Mouse (Mus musculus): ENCODE results near the gene Srsf6. TPM values are rescaled to one million over a fixed set of nuclear protein-coding genes. Genes with fewer than 3 reads are reported as not detected.

Srsf6 gene
- polyA plus RNA-seq, 1 experiment from 2014 or later, result 150 TPM

- Histone ChIP-seq H3K9me3 (replicated peaks; ENCODE audit: control insufficient read depth, low read length) (no peaks in the 10 kb centered on the region), H3K27ac (ENCODE audit: low read length) (no peak overlapping the region), H3K4me1 (ENCODE audit: control insufficient read depth, insufficient read depth, low read length) (no peaks in the 10 kb centered on the region), H3K4me2 (ENCODE audit: low read depth, low read length) (no peak overlapping the region), H3K9ac (ENCODE audit: low read length) (no peak overlapping the region), H3K4me3 (replicated peaks; ENCODE audit: low read length) (no peak overlapping the region), H3K27me3 (ENCODE audit: control insufficient read depth, insufficient read depth, low read length) (no peaks in the 10 kb centered on the region), H3K36me3 (ENCODE audit: control insufficient read depth, insufficient read depth, low read length) (no peaks in the 10 kb centered on the region)
- no peak for ATAC-seq (ENCODE audit: insufficient read depth, low FRiP score)
- 46% methylated on average over 2 of the region's 2 CpGs for WGBS
Observed at GRCm38 (mm10) chr2:162900590-162900916, 30.8 kb upstream of the Srsf6 start.

- Histone ChIP-seq H3K27me3 (ENCODE audit: control insufficient read depth, insufficient read depth, low read length) (no peaks in the 10 kb centered on the region), H3K9ac (ENCODE audit: low read length) (no peak overlapping the region), H3K36me3 (ENCODE audit: control insufficient read depth, insufficient read depth, low read length) (no peaks in the 10 kb centered on the region), H3K9me3 (replicated peaks; ENCODE audit: control insufficient read depth, low read length) (no peaks in the 10 kb centered on the region), H3K4me1 (ENCODE audit: control insufficient read depth, insufficient read depth, low read length) (no peaks in the 10 kb centered on the region), H3K4me3 (replicated peaks; ENCODE audit: low read length) (no peak overlapping the region), H3K27ac (ENCODE audit: low read length) (no peak overlapping the region), H3K4me2 (ENCODE audit: low read depth, low read length) (no peak overlapping the region)
- no peak for ATAC-seq (ENCODE audit: insufficient read depth, low FRiP score)
- 70% methylated on average over 4 of the region's 4 CpGs for WGBS
Observed at GRCm38 (mm10) chr2:162905902-162906301, 25.4 kb upstream of the Srsf6 start.

- ATAC-seq (ENCODE audit: insufficient read depth, low FRiP score), result no peak
- H3K36me3 ChIP-seq (ENCODE audit: control insufficient read depth, insufficient read depth, low read length), result no peaks in the 10 kb centered on the region
- no peaks in the 10 kb centered on the region for H3K4me1 ChIP-seq (ENCODE audit: control insufficient read depth, insufficient read depth, low read length)
- no peak overlapping the region for H3K27ac ChIP-seq (ENCODE audit: low read length)
- H3K27me3 ChIP-seq (ENCODE audit: control insufficient read depth, insufficient read depth, low read length), result no peaks in the 10 kb centered on the region
- no peak overlapping the region for H3K4me2 ChIP-seq (ENCODE audit: low read depth, low read length)
- H3K4me3 ChIP-seq (replicated peaks; ENCODE audit: low read length), result no peak overlapping the region
- WGBS, result 55% methylated on average over 16 of the region's 16 CpGs
- H3K9ac ChIP-seq (ENCODE audit: low read length), result no peak overlapping the region
- H3K9me3 ChIP-seq (replicated peaks; ENCODE audit: control insufficient read depth, low read length), result no peaks in the 10 kb centered on the region
Observed at GRCm38 (mm10) chr2:162908052-162908491, 23.3 kb upstream of the Srsf6 start.

- Histone ChIP-seq H3K36me3 (ENCODE audit: control insufficient read depth, insufficient read depth, low read length) (no peaks in the 10 kb centered on the region), H3K27ac (ENCODE audit: low read length) (no peak overlapping the region), H3K4me2 (ENCODE audit: low read depth, low read length) (no peak overlapping the region), H3K9ac (ENCODE audit: low read length) (no peak overlapping the region), H3K27me3 (ENCODE audit: control insufficient read depth, insufficient read depth, low read length) (no peaks in the 10 kb centered on the region), H3K4me1 (ENCODE audit: control insufficient read depth, insufficient read depth, low read length) (no peaks in the 10 kb centered on the region), H3K4me3 (replicated peaks; ENCODE audit: low read length) (no peak overlapping the region), H3K9me3 (replicated peaks; ENCODE audit: control insufficient read depth, low read length) (0 out of 2 replicates have a peak, but pooled peaks cover 3% of the 10 kb centered on the region)
- ATAC-seq (ENCODE audit: insufficient read depth, low FRiP score), result no peak
- WGBS, result 70% methylated on average over 3 of the region's 3 CpGs
Observed at GRCm38 (mm10) chr2:162914040-162914439, 17.3 kb upstream of the Srsf6 start.

GRCm38 (mm10) chr2:162914519-162914918 lies 16.8 kb upstream of the Srsf6 start:
- Histone ChIP-seq H3K27me3 (ENCODE audit: control insufficient read depth, insufficient read depth, low read length) (no peaks in the 10 kb centered on the region), H3K4me3 (replicated peaks; ENCODE audit: low read length) (no peak overlapping the region), H3K36me3 (ENCODE audit: control insufficient read depth, insufficient read depth, low read length) (no peaks in the 10 kb centered on the region), H3K27ac (ENCODE audit: low read length) (no peak overlapping the region), H3K4me1 (ENCODE audit: control insufficient read depth, insufficient read depth, low read length) (no peaks in the 10 kb centered on the region), H3K9me3 (replicated peaks; ENCODE audit: control insufficient read depth, low read length) (0 out of 2 replicates have a peak, but pooled peaks cover 3% of the 10 kb centered on the region), H3K4me2 (ENCODE audit: low read depth, low read length) (no peak overlapping the region), H3K9ac (ENCODE audit: low read length) (no peak overlapping the region)
- no peak for ATAC-seq (ENCODE audit: insufficient read depth, low FRiP score)
- WGBS, result 44% methylated on average over 2 of the region's 2 CpGs

GRCm38 (mm10) chr2:162919926-162920325 lies 11.4 kb upstream of the Srsf6 start:
- WGBS, result 48% methylated on average over 5 of the region's 5 CpGs
- ATAC-seq (ENCODE audit: insufficient read depth, low FRiP score), result no peak
- no peak overlapping the region for H3K4me2 ChIP-seq (ENCODE audit: low read depth, low read length)
- H3K4me3 ChIP-seq (replicated peaks; ENCODE audit: low read length), result no peak overlapping the region
- H3K36me3 ChIP-seq (ENCODE audit: control insufficient read depth, insufficient read depth, low read length), result no peaks in the 10 kb centered on the region
- no peak overlapping the region for H3K27ac ChIP-seq (ENCODE audit: low read length)
- H3K9me3 ChIP-seq (replicated peaks; ENCODE audit: control insufficient read depth, low read length), result 0 out of 2 replicates have a peak, but pooled peaks cover 3% of the 10 kb centered on the region
- no peak overlapping the region for H3K9ac ChIP-seq (ENCODE audit: low read length)
- H3K4me1 ChIP-seq (ENCODE audit: control insufficient read depth, insufficient read depth, low read length), result no peaks in the 10 kb centered on the region
- H3K27me3 ChIP-seq (ENCODE audit: control insufficient read depth, insufficient read depth, low read length), result no peaks in the 10 kb centered on the region

GRCm38 (mm10) chr2:162922183-162922582 lies 9.1 kb upstream of the Srsf6 start:
- Histone ChIP-seq H3K9me3 (replicated peaks; ENCODE audit: control insufficient read depth, low read length) (0 out of 2 replicates have a peak, but pooled peaks cover 3% of the 10 kb centered on the region), H3K4me1 (ENCODE audit: control insufficient read depth, insufficient read depth, low read length) (no peaks in the 10 kb centered on the region), H3K27ac (ENCODE audit: low read length) (no peak overlapping the region), H3K27me3 (ENCODE audit: control insufficient read depth, insufficient read depth, low read length) (no peaks in the 10 kb centered on the region), H3K9ac (ENCODE audit: low read length) (no peak overlapping the region), H3K4me3 (replicated peaks; ENCODE audit: low read length) (no peak overlapping the region), H3K36me3 (ENCODE audit: control insufficient read depth, insufficient read depth, low read length) (no peaks in the 10 kb centered on the region), H3K4me2 (ENCODE audit: low read depth, low read length) (no peak overlapping the region)
- whole genome bisulfite sequencing, result 8% methylated on average over 6 of the region's 6 CpGs
- no peak; the same call in 1 of the 2 replicates for ATAC-seq (ENCODE audit: insufficient read depth, low FRiP score)

GRCm38 (mm10) chr2:162922834-162923233 lies 8.5 kb upstream of the Srsf6 start:
- no peaks in the 10 kb centered on the region for H3K4me1 ChIP-seq (ENCODE audit: control insufficient read depth, insufficient read depth, low read length)
- H3K4me2 ChIP-seq (ENCODE audit: low read depth, low read length), result no peak overlapping the region
- ATAC-seq (ENCODE audit: insufficient read depth, low FRiP score), result no peak
- no peak overlapping the region for H3K27ac ChIP-seq (ENCODE audit: low read length)
- H3K9me3 ChIP-seq (replicated peaks; ENCODE audit: control insufficient read depth, low read length), result 0 out of 2 replicates have a peak, but pooled peaks cover 3% of the 10 kb centered on the region
- no peaks in the 10 kb centered on the region for H3K27me3 ChIP-seq (ENCODE audit: control insufficient read depth, insufficient read depth, low read length)
- H3K36me3 ChIP-seq (ENCODE audit: control insufficient read depth, insufficient read depth, low read length), result no peaks in the 10 kb centered on the region
- H3K4me3 ChIP-seq (replicated peaks; ENCODE audit: low read length), result no peak overlapping the region
- no peak overlapping the region for H3K9ac ChIP-seq (ENCODE audit: low read length)
- WGBS, result 68% methylated on average over 5 of the region's 5 CpGs

GRCm38 (mm10) chr2:162924126-162924525 lies 7.2 kb upstream of the Srsf6 start:
- Histone ChIP-seq H3K27ac (ENCODE audit: low read length) (no peak overlapping the region), H3K9me3 (replicated peaks; ENCODE audit: control insufficient read depth, low read length) (no peaks in the 10 kb centered on the region), H3K9ac (ENCODE audit: low read length) (no peak overlapping the region), H3K4me1 (ENCODE audit: control insufficient read depth, insufficient read depth, low read length) (no peaks in the 10 kb centered on the region), H3K4me2 (ENCODE audit: low read depth, low read length) (no peak overlapping the region), H3K27me3 (ENCODE audit: control insufficient read depth, insufficient read depth, low read length) (0 out of 2 replicates have a peak, but pooled peaks cover 1% of the 10 kb centered on the region), H3K36me3 (ENCODE audit: control insufficient read depth, insufficient read depth, low read length) (no peaks in the 10 kb centered on the region), H3K4me3 (replicated peaks; ENCODE audit: low read length) (no peak overlapping the region)
- no peak for ATAC-seq (ENCODE audit: insufficient read depth, low FRiP score)
- 71% methylated on average over 5 of the region's 5 CpGs for WGBS
